Mouse (Mus musculus): ENCODE results near the gene Cd19. TPM values are rescaled to one million over a fixed set of nuclear protein-coding genes. Genes with fewer than 3 reads are reported as not detected.

Cd19 gene
- total and polyA plus RNA-seq, 3 experiments, result 132 to 234 (median 141) TPM

DNA sequence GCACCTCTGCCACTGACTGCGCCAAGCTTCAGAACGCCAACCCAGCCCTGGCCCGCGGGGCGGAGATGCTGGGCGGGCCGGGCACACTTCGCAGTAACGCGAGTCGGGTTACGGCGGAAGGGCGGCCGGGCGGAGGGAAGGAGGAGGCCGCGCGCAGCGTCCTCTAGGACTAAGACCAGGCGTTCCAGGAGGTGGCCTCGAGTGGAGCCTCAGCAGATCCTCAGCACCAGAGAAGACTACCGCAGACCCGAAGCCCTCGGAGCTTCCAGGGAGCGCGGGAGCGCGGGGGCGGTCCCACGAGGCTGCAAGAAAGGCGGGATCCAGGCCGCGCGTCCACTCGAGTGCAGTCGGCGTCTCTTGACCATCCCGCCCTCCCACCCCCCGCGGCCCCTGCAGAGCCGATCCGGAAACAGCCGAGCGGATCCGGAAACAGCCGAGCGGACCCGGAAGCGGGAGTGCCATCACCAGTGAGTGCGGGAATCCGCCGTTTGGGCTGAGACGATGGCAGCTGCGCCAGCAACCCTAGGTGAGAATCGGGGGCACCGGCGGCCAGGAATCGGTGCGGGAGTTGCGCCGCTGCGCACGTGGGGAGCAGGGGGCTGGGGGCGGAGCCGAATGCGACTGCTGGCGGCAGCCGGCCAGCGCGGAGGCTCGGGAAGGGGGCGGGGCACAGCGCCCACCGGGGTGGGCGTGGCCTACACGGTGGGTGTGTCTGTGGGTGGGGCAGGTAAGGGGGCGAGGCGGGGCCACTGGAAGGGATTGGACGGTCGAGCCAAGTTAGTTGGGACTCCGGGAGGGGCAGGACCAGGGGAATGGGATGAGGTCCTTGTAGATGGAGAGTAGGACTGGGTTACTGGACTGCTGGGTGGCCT is 14.2 kb upstream of the Cd19 start, which contains the start of gene Rabep2 (continued):
- TF ChIP-seq JUN (IDR thresholded peaks at IDR 0.05; ENCODE audit: insufficient read depth, low read depth, low read length), result no peak
- TF ChIP-seq ELF1 (IDR thresholded peaks at IDR 0.05; ENCODE audit: low read depth, low read length), result peak; percentile 98
- TF ChIP-seq JUND (conservative IDR thresholded peaks at IDR 0.05; ENCODE audit: low read depth, low read length), result no peak
- TF ChIP-seq ZC3H11A (IDR thresholded peaks at IDR 0.05; ENCODE audit: low read depth, low read length), result no peak
- no peak; the same call in 1 of the 2 replicates for TF ChIP-seq POLR2AphosphoS2 (IDR thresholded peaks at IDR 0.05; ENCODE audit: low read depth, low read length)
- 0 out of 2 replicates have a peak, but pooled peaks have one; percentile 14 for TF ChIP-seq ETS1 (conservative IDR thresholded peaks at IDR 0.05; ENCODE audit: low read depth, low read length)
- TF ChIP-seq EP300 (IDR thresholded peaks at IDR 0.05; ENCODE audit: low read length), result no peak
- no peak for TF ChIP-seq PAX5 (IDR thresholded peaks at IDR 0.05; ENCODE audit: low read length)
- TF ChIP-seq ZNF384 (IDR thresholded peaks at IDR 0.05; ENCODE audit: low read depth, low read length), result no peak
- TF ChIP-seq HCFC1 (IDR thresholded peaks at IDR 0.05; ENCODE audit: low read depth, low read length), result peak; percentile 73
- no peak for TF ChIP-seq E2F4 (IDR thresholded peaks at IDR 0.05; ENCODE audit: insufficient replicate concordance, low read depth, low read length)
- TF ChIP-seq MAX (IDR thresholded peaks at IDR 0.05; ENCODE audit: low read length), result peak; percentile 69; the same call in 1 of the 2 replicates
- peak; percentile 74 for TF ChIP-seq POLR2A (IDR thresholded peaks at IDR 0.05; ENCODE audit: low read depth, low read length)
- no peak for TF ChIP-seq GABPA (IDR thresholded peaks at IDR 0.05; ENCODE audit: insufficient replicate concordance, low read depth, low read length)

DNA sequence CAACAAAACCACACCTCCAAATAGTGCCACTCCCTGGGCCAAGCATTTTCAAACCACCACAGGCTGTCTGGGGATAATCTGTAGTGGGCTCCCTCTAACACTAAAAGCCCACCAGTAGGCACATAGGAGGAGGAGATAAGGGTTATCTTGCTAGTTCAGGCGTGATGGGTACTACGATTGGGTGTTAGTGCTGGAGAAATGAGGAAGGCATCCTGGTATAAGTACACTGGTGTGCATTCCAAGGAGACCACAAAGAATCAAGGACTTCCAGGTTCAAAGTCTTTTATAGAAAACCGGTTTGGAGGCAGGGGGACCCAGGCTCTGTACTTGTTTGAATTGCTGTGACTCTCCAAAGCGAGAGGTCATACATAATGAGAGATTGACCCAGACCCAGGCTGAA is 13.5 kb upstream of the Cd19 start:
- no peak for DNase-seq (ENCODE audit: extremely low read depth)
- Histone ChIP-seq H3K4me2 (ENCODE audit: insufficient read depth, low read depth, poor library complexity, severe bottlenecking) (peak overlapping the region; percentile 37), H3K36me3 (replicated peaks in 1 of 2; ENCODE audit: control insufficient read depth in 1 of 2, insufficient read depth in 1 of 2, low read length in 1 of 2) (peaks cover 28 to 48% of the 10 kb centered on the region in 2 experiments), H3K9me3 (replicated peaks; ENCODE audit: low read length) (peaks cover 7% of the 10 kb centered on the region), H3K79me2 (replicated peaks; ENCODE audit: control insufficient read depth, extremely low read depth, insufficient read depth, poor library complexity, severe bottlenecking) (peaks cover 11% of the 10 kb centered on the region; the same call in 1 of the 2 replicates), H3K4me3 (replicated peaks in 1 of 3; ENCODE audit: low read depth in 2 of 3, low read length in 2 of 3, poor library complexity in 1 of 3) (peak overlapping the region; percentile 56 to 75 (median 71)), H3K9ac (ENCODE audit: insufficient read depth, low read depth) (peak overlapping the region; percentile 85), H3K4me1 (ENCODE audit: control insufficient read depth in 1 of 2, insufficient read depth in 2 of 2) (peaks cover 13 to 58% of the 10 kb centered on the region in 2 experiments), H3K27ac (ENCODE audit: insufficient read depth, low read depth) (peak overlapping the region; percentile 60; the same call in 1 of the 2 replicates), H3K27me3 (replicated peaks) (no peaks in the 10 kb centered on the region)
- in situ Hi-C loops (cut with MboI; ENCODE audit: low pct_ligation_motif_present, low pct_unique_long_range_greater_than_20kb, low sequenced_read_pairs) (no loop called here), dilution Hi-C loops (cut with MboI; ENCODE audit: extremely low pct_ligation_motif_present, extremely low pct_unique_long_range_greater_than_20kb, low sequenced_read_pairs) (no loop called here)
- no peak for TF ChIP-seq MXI1 (IDR thresholded peaks at IDR 0.05; ENCODE audit: low read depth, low read length)
- TF ChIP-seq ZC3H11A (IDR thresholded peaks at IDR 0.05; ENCODE audit: low read depth, low read length), result no peak
- no peak for TF ChIP-seq TBP (conservative IDR thresholded peaks at IDR 0.05; ENCODE audit: low read depth, low read length)
- TF ChIP-seq RAD21 (IDR thresholded peaks at IDR 0.05; ENCODE audit: low read depth, low read length), result no peak
- no peak for TF ChIP-seq MAFK (IDR thresholded peaks at IDR 0.05; ENCODE audit: insufficient replicate concordance, low read length)
- TF ChIP-seq NRF1 (IDR thresholded peaks at IDR 0.05; ENCODE audit: low read depth, low read length), result no peak
- TF ChIP-seq SIN3A (IDR thresholded peaks at IDR 0.05; ENCODE audit: low read length), result no peak
- TF ChIP-seq ZNF384 (IDR thresholded peaks at IDR 0.05; ENCODE audit: low read depth, low read length), result no peak
- no peak for TF ChIP-seq JUN (IDR thresholded peaks at IDR 0.05; ENCODE audit: insufficient read depth, low read depth, low read length)
- no peak for TF ChIP-seq ETS1 (conservative IDR thresholded peaks at IDR 0.05; ENCODE audit: low read depth, low read length)
- TF ChIP-seq E2F4 (IDR thresholded peaks at IDR 0.05; ENCODE audit: insufficient replicate concordance, low read depth, low read length), result no peak
- TF ChIP-seq NELFE (IDR thresholded peaks at IDR 0.05; ENCODE audit: low read depth, low read length), result no peak
- no peak for TF ChIP-seq POLR2A (IDR thresholded peaks at IDR 0.05; ENCODE audit: low read depth, low read length)
- TF ChIP-seq KAT2A (IDR thresholded peaks at IDR 0.05; ENCODE audit: insufficient replicate concordance, low read length), result no peak
- TF ChIP-seq IRF4 (IDR thresholded peaks at IDR 0.05; ENCODE audit: low read depth, low read length), result no peak
- no peak for TF ChIP-seq CTCF (conservative IDR thresholded peaks at IDR 0.05 in 1 of 2, IDR thresholded peaks at IDR 0.05 in 1 of 2; ENCODE audit: low read depth in 2 of 2, low read length in 2 of 2)
- TF ChIP-seq ZMIZ1 (IDR thresholded peaks at IDR 0.05; ENCODE audit: low read depth, low read length), result no peak
- no peak for TF ChIP-seq SMC3 (IDR thresholded peaks at IDR 0.05; ENCODE audit: low read depth, low read length)
- no peak for TF ChIP-seq UBTF (IDR thresholded peaks at IDR 0.05; ENCODE audit: low read depth, low read length)
